Mouse (Mus musculus): ENCODE data around the gene Gm28230.

Gm28230 gene

GRCm38 (mm10) chr2:74739476-74739800, 12.9 kb downstream of the Gm28230 start:
- no peak for DNase-seq (ENCODE audit: low spot score in 2 of 2)

DNA sequence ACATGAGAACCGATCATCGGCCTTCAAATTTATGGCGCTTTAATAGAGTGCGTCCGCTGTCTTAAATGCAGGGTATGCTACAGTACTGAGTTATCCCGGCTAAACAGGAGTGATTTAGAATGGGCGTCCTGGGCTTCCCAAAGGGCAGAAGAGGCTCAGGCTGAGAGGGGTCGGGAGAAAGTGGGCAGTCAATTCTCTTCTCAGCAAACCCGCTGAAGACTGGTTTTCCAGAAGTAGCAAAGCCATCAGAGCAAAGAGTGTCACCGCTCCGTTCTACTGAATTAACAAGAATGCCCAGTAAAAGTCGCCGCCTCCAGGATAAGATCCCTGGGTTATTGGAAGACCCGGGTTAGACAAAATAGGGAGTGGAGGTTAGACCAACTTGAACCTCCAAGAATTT, 13.3 kb downstream of the Gm28230 start:
- no peak for DNase-seq (ENCODE audit: low spot score in 2 of 2)

DNA sequence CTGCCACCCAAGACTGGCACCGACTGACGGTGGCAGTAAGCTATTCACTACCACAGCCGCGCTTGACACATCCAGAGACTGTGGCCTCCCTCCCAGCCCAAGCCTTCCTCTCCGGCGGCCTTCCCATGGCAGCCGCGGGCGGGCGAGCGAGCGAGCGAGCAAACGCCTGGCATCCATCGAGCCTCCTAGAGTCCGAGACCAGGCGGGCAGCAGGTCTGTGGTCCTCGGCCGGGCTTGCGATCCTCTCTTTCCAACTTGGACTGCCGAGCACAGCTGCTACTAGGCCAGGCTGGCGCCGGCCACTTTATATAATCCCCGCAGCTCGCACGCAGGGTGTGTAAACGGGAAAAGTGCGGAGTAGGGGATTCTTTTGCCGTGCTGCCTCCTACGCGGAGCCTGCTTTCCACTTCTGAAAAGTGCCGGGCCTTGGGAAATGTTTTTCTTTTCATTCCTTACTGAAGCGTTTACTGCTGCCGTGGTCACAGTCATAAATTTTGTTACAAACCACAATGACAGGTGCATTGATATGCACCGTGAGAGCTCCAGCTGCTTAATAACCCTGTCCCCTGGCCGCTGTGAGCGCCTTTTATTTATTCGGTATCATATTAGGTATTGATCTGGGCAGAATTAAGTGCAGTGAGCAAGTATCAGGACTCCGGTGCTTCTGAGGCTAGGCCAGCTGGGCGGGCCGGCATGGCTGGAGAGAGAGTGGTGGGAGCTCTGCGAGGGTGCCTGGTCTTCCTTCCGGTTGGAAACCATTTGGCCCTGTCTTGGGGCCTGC, 14.0 kb downstream of the Gm28230 start:
- peak in 1 of 2 experiments; percentile 58 for DNase-seq (ENCODE audit: low spot score in 2 of 2)

GRCm38 (mm10) chr2:74741252-74741978, 14.9 kb downstream of the Gm28230 start:
- DNase-seq (ENCODE audit: low spot score in 2 of 2) = no peak

DNA sequence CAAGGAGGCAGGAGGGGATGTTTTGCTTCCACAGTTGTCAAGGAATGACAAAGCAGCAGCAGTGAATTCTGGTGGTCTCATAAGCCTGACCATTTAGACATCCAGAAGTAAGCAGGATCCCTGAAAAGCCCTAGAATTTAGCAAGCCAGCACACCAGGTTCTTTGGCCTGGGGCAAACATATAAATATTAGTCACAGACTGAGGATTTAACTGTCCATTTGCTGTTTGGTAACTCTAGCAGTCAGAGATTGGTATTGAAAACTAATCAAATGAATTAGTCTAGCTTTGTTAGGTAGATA, 15.4 kb downstream of the Gm28230 start:
- DNase-seq (ENCODE audit: low spot score in 2 of 2) = no peak

- no peak for DNase-seq (ENCODE audit: low spot score in 2 of 2)
Observed at GRCm38 (mm10) chr2:74745540-74746297, 19.2 kb downstream of the Gm28230 start.

DNA sequence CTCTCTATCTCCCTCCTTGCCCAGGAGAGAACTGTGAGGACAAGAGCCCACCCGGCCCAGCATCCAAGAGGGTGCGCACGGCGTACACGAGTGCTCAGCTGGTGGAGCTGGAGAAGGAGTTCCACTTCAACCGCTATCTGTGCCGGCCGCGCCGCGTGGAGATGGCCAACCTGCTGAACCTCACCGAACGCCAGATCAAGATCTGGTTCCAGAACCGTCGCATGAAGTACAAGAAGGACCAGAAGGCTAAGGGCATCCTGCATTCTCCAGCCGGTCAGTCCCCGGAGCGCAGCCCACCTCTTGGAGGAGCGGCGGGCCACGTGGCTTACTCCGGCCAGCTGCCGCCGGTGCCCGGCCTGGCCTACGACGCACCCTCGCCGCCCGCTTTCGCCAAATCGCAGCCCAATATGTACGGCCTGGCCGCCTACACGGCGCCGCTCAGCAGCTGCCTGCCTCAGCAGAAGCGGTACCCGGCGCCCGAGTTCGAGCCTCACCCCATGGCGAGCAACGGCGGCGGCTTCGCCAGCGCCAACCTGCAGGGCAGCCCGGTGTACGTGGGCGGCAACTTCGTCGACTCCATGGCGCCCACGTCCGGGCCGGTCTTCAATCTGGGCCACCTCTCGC, 19.9 kb downstream of the Gm28230 start:
- peak in 1 of 2 experiments; percentile 59 for DNase-seq (ENCODE audit: low spot score in 2 of 2)

DNA sequence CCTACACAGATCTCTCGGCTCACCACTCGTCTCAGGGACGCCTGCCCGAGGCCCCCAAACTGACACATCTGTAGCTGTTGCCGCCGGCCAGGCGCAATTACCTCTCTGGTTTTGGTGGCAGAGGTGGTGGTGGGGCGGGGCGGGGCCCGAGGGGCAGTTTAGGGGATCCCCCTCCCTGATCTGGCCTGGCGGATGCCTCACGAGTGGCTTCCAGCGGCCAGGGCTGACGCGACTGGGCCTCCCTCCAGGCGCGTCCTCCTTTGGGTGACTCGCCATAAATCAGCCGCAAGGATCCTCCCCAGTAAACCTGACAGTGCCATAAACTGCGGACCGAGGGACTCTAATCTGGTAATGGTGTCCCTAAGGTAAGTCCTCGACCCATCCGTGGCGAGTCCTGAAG, 20.5 kb downstream of the Gm28230 start:
- DNase-seq (ENCODE audit: low spot score in 2 of 2) = no peak

GRCm38 (mm10) chr2:74747661-74748141, 21.2 kb downstream of the Gm28230 start:
- no peak for DNase-seq (ENCODE audit: low spot score in 2 of 2)

GRCm38 (mm10) chr2:74748436-74748995, 22.0 kb downstream of the Gm28230 start:
- no peak for DNase-seq (ENCODE audit: low spot score in 2 of 2)

DNA sequence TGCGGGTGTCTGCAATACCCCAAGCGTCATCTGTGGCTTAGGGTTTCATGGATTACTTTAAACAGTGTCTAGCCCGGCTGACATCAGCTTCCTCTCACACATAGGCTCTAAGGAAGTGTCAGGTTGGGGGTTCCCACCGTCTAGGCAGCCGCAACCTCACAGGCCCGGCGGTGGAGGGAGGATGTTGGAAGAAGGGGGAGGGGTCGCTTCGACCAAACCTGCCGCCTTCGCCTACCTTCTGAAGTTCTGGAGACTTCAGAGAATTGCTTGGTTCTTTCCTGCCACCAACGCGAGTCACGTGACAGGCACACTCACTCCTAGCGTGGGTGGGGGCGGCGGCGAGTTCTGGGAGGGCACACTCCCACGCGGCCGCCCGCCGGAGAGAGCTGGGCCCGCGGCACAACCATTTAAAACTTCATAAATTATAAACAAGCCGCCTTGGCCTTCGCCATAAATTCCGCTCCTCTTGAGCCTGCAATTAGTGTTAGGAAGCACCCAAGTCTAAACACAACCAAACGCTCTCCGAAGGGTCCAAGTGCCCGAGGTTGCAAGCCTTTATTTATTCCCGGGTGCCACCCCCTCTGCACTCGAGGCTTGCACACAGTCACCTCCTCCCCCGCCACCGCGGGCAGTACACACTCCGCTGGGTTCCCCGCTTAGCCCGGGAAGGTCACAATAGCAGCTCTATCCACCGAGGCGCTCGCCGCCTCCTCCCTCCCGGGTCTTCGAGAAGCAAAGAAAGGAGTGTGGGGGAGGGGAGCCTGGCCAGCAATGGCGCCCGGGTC, 23.0 kb downstream of the Gm28230 start:
- no peak for DNase-seq (ENCODE audit: low spot score in 2 of 2)

GRCm38 (mm10) chr2:74750731-74751250, 24.3 kb downstream of the Gm28230 start:
- DNase-seq (ENCODE audit: low spot score in 2 of 2) = no peak

- DNase-seq (ENCODE audit: low spot score in 2 of 2) = no peak
Observed at GRCm38 (mm10) chr2:74751861-74752260, 25.3 kb downstream of the Gm28230 start.

DNA sequence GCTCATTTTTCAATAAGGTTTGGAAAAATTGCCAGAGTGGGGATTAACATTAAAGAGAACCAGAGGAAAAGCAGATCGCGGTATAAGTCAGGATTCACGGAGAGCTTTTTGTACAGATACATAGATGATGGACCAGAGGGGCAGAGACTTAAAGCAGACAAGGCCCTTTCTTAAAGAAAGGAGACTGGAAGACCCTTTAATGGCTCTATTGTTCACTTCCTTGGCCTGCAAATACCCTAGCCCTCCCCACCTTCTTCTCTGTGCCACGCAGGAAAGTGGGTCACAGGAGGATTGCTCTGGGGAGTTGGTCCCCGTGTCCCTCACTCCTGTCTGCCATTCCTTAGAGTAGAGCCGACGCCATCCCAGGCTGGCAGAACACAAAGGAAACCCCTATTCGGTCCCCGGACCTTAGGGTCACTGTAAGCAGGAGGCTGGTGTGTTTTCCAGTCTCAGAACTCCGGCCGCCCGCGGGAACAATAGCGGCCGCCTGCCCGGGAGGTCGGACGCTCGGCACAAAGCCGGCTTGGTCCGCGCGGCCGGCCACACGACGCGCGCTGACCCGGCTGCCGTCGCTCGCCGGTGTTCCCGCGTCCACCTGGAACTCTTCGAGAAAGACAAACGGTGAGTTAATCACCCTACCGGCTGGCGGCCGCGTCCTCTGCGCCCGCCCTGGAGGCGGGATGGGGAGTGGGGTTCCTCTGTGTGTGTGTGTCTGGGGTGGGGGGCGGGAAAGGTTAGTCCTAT, 26.1 kb downstream of the Gm28230 start:
- DNase-seq (ENCODE audit: low spot score in 2 of 2) = no peak

GRCm38 (mm10) chr2:74753175-74753523, 26.6 kb downstream of the Gm28230 start:
- no peak for DNase-seq (ENCODE audit: low spot score in 2 of 2)

DNA sequence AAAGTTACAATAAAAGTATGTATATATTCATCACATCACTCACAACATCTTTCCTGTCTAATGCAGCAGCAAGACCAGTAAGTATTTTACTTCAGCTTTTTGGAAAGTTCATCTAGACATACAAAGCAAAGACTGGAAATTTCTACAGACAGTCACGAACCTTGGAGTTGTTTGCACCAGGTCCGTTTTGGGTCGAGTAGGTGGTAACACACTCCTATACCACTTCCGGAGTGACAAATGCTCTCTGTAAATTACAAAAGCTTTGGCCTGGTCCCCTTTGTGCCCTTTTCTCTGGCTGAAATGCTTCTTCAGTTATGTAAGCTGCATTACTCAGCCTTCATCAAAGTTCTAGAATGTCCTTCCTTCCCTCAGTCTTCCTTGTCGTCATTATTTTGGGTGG, 27.2 kb downstream of the Gm28230 start:
- no peak for DNase-seq (ENCODE audit: low spot score in 2 of 2)

- no peak for DNase-seq (ENCODE audit: low spot score in 2 of 2)
Observed at GRCm38 (mm10) chr2:74760146-74760545, 33.6 kb downstream of the Gm28230 start.

DNA sequence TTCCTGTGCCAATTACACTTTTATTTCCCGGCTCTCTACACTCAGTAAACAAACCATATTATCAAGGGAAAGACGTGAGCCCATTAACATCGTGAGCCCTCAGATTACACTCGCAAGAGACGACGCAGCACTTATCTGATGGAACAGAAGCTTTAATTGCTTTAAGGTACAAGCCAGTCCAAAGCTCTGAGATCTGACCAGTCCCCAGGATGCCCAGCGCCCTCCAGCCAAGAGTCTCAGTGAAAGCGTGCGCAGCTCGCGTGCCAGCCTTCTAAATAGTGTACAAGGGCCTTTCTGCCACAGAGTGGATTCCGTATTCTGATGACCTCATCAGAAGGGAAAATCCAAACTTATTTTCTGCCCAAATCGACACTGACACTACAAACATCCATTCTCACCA, 35.4 kb downstream of the Gm28230 start:
- no peak for DNase-seq (ENCODE audit: low spot score in 2 of 2)

- no peak for DNase-seq (ENCODE audit: low spot score in 2 of 2)
Observed at GRCm38 (mm10) chr2:74762522-74763244, 36.2 kb downstream of the Gm28230 start, which contains the start of gene Hoxd1. Gene Hoxd1 (plus strand): TSS chr2:74762980.

Measured in urinary bladder, postnatal 4 days (tissue).